Mouse (Mus musculus) olfactory bulb, adult 2 months (tissue): ENCODE measurements around the gene Mrgprb4.

ENCODE experiments used
- CTCF ChIP-seq: fragments of 200-500 bp; IDR thresholded peaks from 2 replicates; pipeline ENCODE4 v1.5.1; 2012; ENCODE audit warnings: low read depth, mild to moderate bottlenecking, low read length, moderate library complexity; ENCODE audit not compliant: insufficient read depth
- POLR2A ChIP-seq: fragments of 200-500 bp; IDR thresholded peaks from 2 replicates; pipeline ENCODE4 v1.6.1; 2012; ENCODE audit warnings: mild to moderate bottlenecking, low read depth, low read length, moderate library complexity; ENCODE audit not compliant: insufficient read depth

- TF ChIP-seq CTCF (no peak), POLR2A (no peak)
Observed at GRCm38 (mm10) chr7:48199188-48199587, at the start of gene Mrgprb4.
